Mouse (Mus musculus): ENCODE data around the gene Mfsd12. TPM values are rescaled to one million over a fixed set of nuclear protein-coding genes. Genes with fewer than 3 reads are reported as not detected.

Gene Mfsd12
- polyA plus RNA-seq, 1 experiment from 2014 or later = 12.9 TPM

GRCm38 (mm10) chr10:81320550-81321347, 36.5 kb upstream of the Mfsd12 start, which contains the start of gene Cactin:
Cactin (plus strand) TSS chr10:81321103.
- ATAC-seq (ENCODE audit: low FRiP score) = peak; percentile 94
- WGBS = 1% methylated on average over 67 of the region's 68 CpGs
- Histone ChIP-seq H3K27me3 (no peaks in the 10 kb centered on the region), H3K9ac (peak within 1 kb of the TSS; percentile 91), H3K27ac (peak within 1 kb of the TSS; percentile 92), H3K4me3 (peak within 1 kb of the TSS; percentile 95), H3K36me3 (peaks cover 60% of the 10 kb centered on the region), H3K9me3 (replicated peaks) (no peaks in the 10 kb centered on the region), H3K4me1 (peaks cover 39% of the 10 kb centered on the region), H3K4me2 (replicated peaks) (peak within 1 kb of the TSS; percentile 85)

GRCm38 (mm10) chr10:81321436-81321835, 35.9 kb upstream of the Mfsd12 start:
- Histone ChIP-seq H3K27ac (peak overlapping the region; percentile 92), H3K4me2 (replicated peaks) (peak overlapping the region; percentile 85), H3K27me3 (no peaks in the 10 kb centered on the region), H3K36me3 (peaks cover 61% of the 10 kb centered on the region), H3K9me3 (replicated peaks) (no peaks in the 10 kb centered on the region), H3K4me3 (peak overlapping the region; percentile 95), H3K9ac (peak overlapping the region; percentile 91), H3K4me1 (peaks cover 39% of the 10 kb centered on the region)
- ATAC-seq (ENCODE audit: low FRiP score) = no peak; the same call in 1 of the 2 replicates
- WGBS = 3% methylated on average over 20 of the region's 20 CpGs

- Histone ChIP-seq H3K4me1 (peaks cover 30% of the 10 kb centered on the region), H3K4me2 (replicated peaks) (peak overlapping the region; percentile 85), H3K36me3 (peaks cover 68% of the 10 kb centered on the region), H3K9me3 (replicated peaks) (no peaks in the 10 kb centered on the region), H3K4me3 (peak overlapping the region; percentile 2; the same call in 1 of the 2 replicates), H3K27me3 (no peaks in the 10 kb centered on the region), H3K27ac (no peak overlapping the region), H3K9ac (0 out of 2 replicates have a peak overlapping the region, but pooled peaks have one; percentile 35)
- 96% methylated on average over 27 of the region's 27 CpGs for WGBS
- ATAC-seq (ENCODE audit: low FRiP score) = no peak
Observed at GRCm38 (mm10) chr10:81322444-81322843, 34.8 kb upstream of the Mfsd12 start.

GRCm38 (mm10) chr10:81323141-81323775, 34.0 kb upstream of the Mfsd12 start:
- 95% methylated on average over 23 of the region's 23 CpGs for WGBS
- no peak for ATAC-seq (ENCODE audit: low FRiP score)
- H3K9ac ChIP-seq = no peak overlapping the region
- H3K4me3 ChIP-seq = no peak overlapping the region
- H3K27me3 ChIP-seq = no peaks in the 10 kb centered on the region
- no peak overlapping the region for H3K4me2 ChIP-seq (replicated peaks)
- H3K27ac ChIP-seq = no peak overlapping the region
- H3K36me3 ChIP-seq = peaks cover 65% of the 10 kb centered on the region
- H3K9me3 ChIP-seq (replicated peaks) = no peaks in the 10 kb centered on the region
- H3K4me1 ChIP-seq = peaks cover 29% of the 10 kb centered on the region

- Histone ChIP-seq H3K27me3 (no peaks in the 10 kb centered on the region), H3K9ac (no peak overlapping the region), H3K27ac (no peak overlapping the region), H3K4me3 (no peak overlapping the region), H3K4me1 (peaks cover 25% of the 10 kb centered on the region), H3K9me3 (replicated peaks) (no peaks in the 10 kb centered on the region), H3K36me3 (peaks cover 61% of the 10 kb centered on the region), H3K4me2 (replicated peaks) (no peak overlapping the region)
- no peak for ATAC-seq (ENCODE audit: low FRiP score)
- WGBS = 93% methylated on average over 18 of the region's 18 CpGs
Observed at GRCm38 (mm10) chr10:81323791-81324530, 33.3 kb upstream of the Mfsd12 start.

- H3K27me3 ChIP-seq = no peaks in the 10 kb centered on the region; the same call in 1 of the 2 replicates
- H3K9ac ChIP-seq = 0 out of 2 replicates have a peak overlapping the region, but pooled peaks have one; percentile 3
- H3K36me3 ChIP-seq = peaks cover 60% of the 10 kb centered on the region
- peaks cover 17% of the 10 kb centered on the region for H3K4me1 ChIP-seq
- ATAC-seq (ENCODE audit: low FRiP score) = no peak
- no peak overlapping the region for H3K4me3 ChIP-seq
- no peak overlapping the region for H3K4me2 ChIP-seq (replicated peaks)
- WGBS = 96% methylated on average over 20 of the region's 21 CpGs
- H3K9me3 ChIP-seq (replicated peaks) = no peaks in the 10 kb centered on the region
- H3K27ac ChIP-seq = no peak overlapping the region
Observed at GRCm38 (mm10) chr10:81325176-81325575, 32.1 kb upstream of the Mfsd12 start.

GRCm38 (mm10) chr10:81325781-81326180, 31.5 kb upstream of the Mfsd12 start:
- ATAC-seq (ENCODE audit: low FRiP score) = no peak
- Histone ChIP-seq H3K4me1 (peaks cover 17% of the 10 kb centered on the region), H3K36me3 (peaks cover 60% of the 10 kb centered on the region), H3K4me2 (replicated peaks) (no peak overlapping the region), H3K27me3 (no peaks in the 10 kb centered on the region; the same call in 1 of the 2 replicates), H3K27ac (no peak overlapping the region), H3K9me3 (replicated peaks) (no peaks in the 10 kb centered on the region), H3K9ac (no peak overlapping the region), H3K4me3 (no peak overlapping the region)
- 95% methylated on average over 18 of the region's 18 CpGs for WGBS

GRCm38 (mm10) chr10:81326858-81327257, 30.4 kb upstream of the Mfsd12 start:
- 83% methylated on average over 6 of the region's 6 CpGs for WGBS
- Histone ChIP-seq H3K4me3 (no peak overlapping the region), H3K4me1 (peaks cover 13% of the 10 kb centered on the region), H3K9ac (no peak overlapping the region), H3K27ac (no peak overlapping the region), H3K27me3 (peaks cover 6% of the 10 kb centered on the region), H3K9me3 (replicated peaks) (no peaks in the 10 kb centered on the region), H3K36me3 (peaks cover 60% of the 10 kb centered on the region), H3K4me2 (replicated peaks) (no peak overlapping the region)
- no peak for ATAC-seq (ENCODE audit: low FRiP score)

- H3K4me3 ChIP-seq = no peak overlapping the region
- no peak for ATAC-seq (ENCODE audit: low FRiP score)
- H3K4me2 ChIP-seq (replicated peaks) = no peak overlapping the region
- peaks cover 17% of the 10 kb centered on the region for H3K27me3 ChIP-seq
- H3K4me1 ChIP-seq = peaks cover 4% of the 10 kb centered on the region
- WGBS = 54% methylated on average over 1 of the region's 2 CpGs
- no peak overlapping the region for H3K9ac ChIP-seq
- peaks cover 52% of the 10 kb centered on the region for H3K36me3 ChIP-seq
- no peaks in the 10 kb centered on the region for H3K9me3 ChIP-seq (replicated peaks)
- no peak overlapping the region for H3K27ac ChIP-seq
Observed at GRCm38 (mm10) chr10:81327959-81328358, 29.3 kb upstream of the Mfsd12 start.

GRCm38 (mm10) chr10:81328386-81328785, 28.9 kb upstream of the Mfsd12 start, which contains the start of gene Tbxa2r:
Tbxa2r (plus strand) TSS chr10:81328731.
- Histone ChIP-seq H3K4me1 (peaks cover 4% of the 10 kb centered on the region), H3K27ac (0 out of 2 replicates have a peak within 1 kb of the TSS, but pooled peaks have one; percentile 12), H3K4me2 (replicated peaks) (no peak within 1 kb of the TSS), H3K9ac (peak within 1 kb of the TSS; percentile 15; the same call in 1 of the 2 replicates), H3K9me3 (replicated peaks) (no peaks in the 10 kb centered on the region), H3K27me3 (peaks cover 21% of the 10 kb centered on the region), H3K4me3 (no peak within 1 kb of the TSS), H3K36me3 (peaks cover 48% of the 10 kb centered on the region)
- no peak for ATAC-seq (ENCODE audit: low FRiP score)
- WGBS = 11% methylated on average over 10 of the region's 10 CpGs

- Histone ChIP-seq H3K9me3 (replicated peaks) (no peaks in the 10 kb centered on the region), H3K4me3 (no peak overlapping the region), H3K27ac (0 out of 2 replicates have a peak overlapping the region, but pooled peaks have one; percentile 5), H3K36me3 (peaks cover 38% of the 10 kb centered on the region), H3K9ac (0 out of 2 replicates have a peak overlapping the region, but pooled peaks have one; percentile 15), H3K4me1 (peaks cover 6% of the 10 kb centered on the region), H3K4me2 (replicated peaks) (no peak overlapping the region), H3K27me3 (peaks cover 23% of the 10 kb centered on the region)
- 73% methylated on average over 10 of the region's 10 CpGs for WGBS
- ATAC-seq (ENCODE audit: low FRiP score) = no peak
Observed at GRCm38 (mm10) chr10:81329194-81329975, 27.9 kb upstream of the Mfsd12 start.
